ENCODE assay signal across 21 mouse cellular contexts in genomic region chr11:112953491-112953890, GRCm38 (mm10).
DNase-seq lines count a peak whose midpoint lies in the region; ATAC-seq and TF ChIP-seq lines count a peak whose summit lies in the region.
"Had no signal": no experiment of that assay in that cellular context is flagged by ENCODE, and none has a peak within 500 bp of the region (broad histone marks: within the 10 kb centered on the region; RNA-seq: fewer than 3 reads in every experiment).

No protein-coding gene starts in this region.

- no peak overlapping the region for H3K27ac ChIP-seq in hindbrain, postnatal 0 days
- no peak overlapping the region for H3K27ac ChIP-seq in hindbrain, embryonic 12.5 days
- no peak overlapping the region for H3K27ac ChIP-seq in forebrain, embryonic 13.5 days
- H3K27ac ChIP-seq: embryonic facial prominence, embryonic 15.5 days; hindbrain, embryonic 15.5 days; liver, embryonic 12.5 days; midbrain, embryonic 13.5 days; stomach, postnatal 0 days had no signal

- H3K4me2 ChIP-seq in hindbrain, postnatal 0 days (ENCODE audit: low read depth, low read length) = no peak overlapping the region
- no peak overlapping the region for H3K4me2 ChIP-seq in hindbrain, embryonic 12.5 days (replicated peaks)
- H3K4me2 ChIP-seq in forebrain, embryonic 13.5 days = no peak overlapping the region
- H3K4me2 ChIP-seq: embryonic facial prominence, embryonic 15.5 days; hindbrain, embryonic 15.5 days; liver, embryonic 12.5 days; midbrain, embryonic 13.5 days had no signal

- H3K4me1 ChIP-seq in hindbrain, postnatal 0 days (ENCODE audit: insufficient read depth, low read length) = no peaks in the 10 kb centered on the region
- peaks cover 15% of the 10 kb centered on the region for H3K4me1 ChIP-seq in hindbrain, embryonic 12.5 days
- peaks cover 31% of the 10 kb centered on the region for H3K4me1 ChIP-seq in forebrain, embryonic 13.5 days
- H3K4me1 ChIP-seq: liver, embryonic 12.5 days had no signal

- no peaks in the 10 kb centered on the region for H3K27me3 ChIP-seq in hindbrain, postnatal 0 days (ENCODE audit: insufficient read depth, low read length)
- H3K27me3 ChIP-seq in hindbrain, embryonic 12.5 days = peaks cover under 1% of the 10 kb centered on the region
- H3K27me3 ChIP-seq in forebrain, embryonic 13.5 days = no peaks in the 10 kb centered on the region
- H3K27me3 ChIP-seq: embryonic facial prominence, embryonic 15.5 days; hindbrain, embryonic 15.5 days had no signal

- no peak for ATAC-seq in hindbrain, postnatal 0 days
- ATAC-seq in hindbrain, embryonic 12.5 days (ENCODE audit: low FRiP score) = no peak
- ATAC-seq in forebrain, embryonic 13.5 days = no peak
- ATAC-seq: CD4-positive, CD25-positive, alpha-beta regulatory T cell, adult 4 months; liver, embryonic 12.5 days; midbrain, embryonic 13.5 days had no signal

- H3K4me3 ChIP-seq in hindbrain, postnatal 0 days (ENCODE audit: low read length) = no peak overlapping the region
- no peak overlapping the region for H3K4me3 ChIP-seq in hindbrain, embryonic 12.5 days
- no peak overlapping the region for H3K4me3 ChIP-seq in forebrain, embryonic 13.5 days
- H3K4me3 ChIP-seq: embryonic facial prominence, embryonic 15.5 days; hindbrain, embryonic 15.5 days; liver, embryonic 12.5 days; midbrain, embryonic 13.5 days had no signal

- H3K9ac ChIP-seq in hindbrain, postnatal 0 days (replicated peaks; ENCODE audit: low read length) = no peak overlapping the region
- H3K9ac ChIP-seq in hindbrain, embryonic 12.5 days = no peak overlapping the region
- no peak overlapping the region for H3K9ac ChIP-seq in forebrain, embryonic 13.5 days
- H3K9ac ChIP-seq: embryonic facial prominence, embryonic 15.5 days; hindbrain, embryonic 15.5 days; liver, embryonic 12.5 days; midbrain, embryonic 13.5 days had no signal

- no peaks in the 10 kb centered on the region for H3K9me3 ChIP-seq in hindbrain, postnatal 0 days (ENCODE audit: low read length)
- H3K9me3 ChIP-seq in hindbrain, embryonic 12.5 days (replicated peaks) = no peaks in the 10 kb centered on the region
- no peaks in the 10 kb centered on the region for H3K9me3 ChIP-seq in forebrain, embryonic 13.5 days (replicated peaks)
- H3K9me3 ChIP-seq: embryonic facial prominence, embryonic 15.5 days; hindbrain, embryonic 15.5 days; liver, embryonic 12.5 days; midbrain, embryonic 13.5 days had no signal

- 42% methylated on average over 4 of the region's 4 CpGs for WGBS in hindbrain, postnatal 0 days
- WGBS in hindbrain, embryonic 12.5 days = 64% methylated on average over 4 of the region's 4 CpGs
- WGBS in forebrain, embryonic 13.5 days = 52% methylated on average over 4 of the region's 4 CpGs

- H3K36me3 ChIP-seq in hindbrain, postnatal 0 days (ENCODE audit: insufficient read depth, low read length) = no peaks in the 10 kb centered on the region
- H3K36me3 ChIP-seq in hindbrain, embryonic 12.5 days = no peaks in the 10 kb centered on the region
- no peaks in the 10 kb centered on the region for H3K36me3 ChIP-seq in forebrain, embryonic 13.5 days (ENCODE audit: poor library complexity, severe bottlenecking)
- H3K36me3 ChIP-seq: embryonic facial prominence, embryonic 15.5 days; G1E; hindbrain, embryonic 15.5 days; liver, embryonic 12.5 days; midbrain, embryonic 13.5 days had no signal

- peak; percentile 8 for DNase-seq in adrenal gland, postnatal 10 days
- no peak for DNase-seq in adrenal gland, postnatal 36 days
- DNase-seq in hindbrain, postnatal 0 days (ENCODE audit: low spot score) = peak; percentile 65
- peak; percentile 14 for DNase-seq in lung, postnatal 10 days
- DNase-seq in lung, postnatal 25 days (ENCODE audit: low spot score) = no peak
- DNase-seq in retina, postnatal 1 day = peak; percentile 81
- DNase-seq: cerebellum, adult 2 months; gastrocnemius, postnatal 36 days; heart, postnatal 10 days; kidney, adult 18-20 months; kidney, postnatal 36 days; right cerebral cortex, postnatal 14 days had no signal

- no peak for TF ChIP-seq CTCF in hindbrain, postnatal 0 days (IDR thresholded peaks at IDR 0.05; ENCODE audit: low read depth)

Comparison
In these comparisons a context has a peak if more than half of its experiments do, and no peak if none do; other contexts are left out.
1. DNase-seq: peak in adrenal gland, postnatal 10 days (single experiment), hindbrain, postnatal 0 days (single experiment), lung, postnatal 10 days (single experiment) and retina, postnatal 1 day (single experiment); none in adrenal gland, postnatal 36 days (0 of 2) and lung, postnatal 25 days (single experiment).